Mouse (Mus musculus): ENCODE measurements around the gene Nfib. TPM values are rescaled to one million over a fixed set of nuclear protein-coding genes. Genes with fewer than 3 reads are reported as not detected.

Nfib gene
- polyA plus RNA-seq, 1 experiment from 2014 or later, result 39.8 TPM

DNA sequence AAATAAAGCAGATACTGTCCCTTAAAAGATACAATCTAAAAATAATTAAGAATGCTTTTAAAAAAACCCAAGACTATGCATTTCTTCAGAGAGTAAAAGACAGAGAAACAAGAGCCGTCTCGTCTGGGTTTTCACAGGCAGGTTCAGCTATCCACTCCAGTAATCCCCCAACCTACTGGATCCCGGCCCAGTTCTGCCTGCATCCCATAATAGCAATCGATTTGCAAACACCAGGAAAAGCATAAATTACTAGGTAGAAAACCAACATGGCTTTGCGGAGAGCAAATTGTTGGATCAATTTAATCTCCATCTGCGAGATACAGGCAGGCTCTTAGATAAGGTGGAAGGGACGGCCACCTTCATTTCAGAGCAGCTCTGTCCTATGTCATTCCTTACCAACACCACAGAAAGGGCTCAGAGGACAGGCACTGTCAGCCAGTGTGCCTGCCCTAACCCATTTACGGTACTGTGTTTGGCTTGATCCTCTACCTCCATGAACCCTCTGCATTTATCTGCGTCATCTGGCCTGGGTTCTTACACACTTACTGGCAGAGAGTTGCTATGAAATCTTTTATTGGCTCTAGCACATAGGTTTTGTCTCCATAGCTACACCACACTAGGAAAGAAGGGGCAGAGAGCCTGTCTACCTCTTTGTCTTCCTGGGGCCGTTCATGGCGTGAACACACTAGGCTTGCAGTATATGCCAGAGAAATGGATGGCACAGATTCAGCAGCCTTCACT lies 321.4 kb downstream of the Nfib start:
- ATAC-seq (ENCODE audit: low FRiP score, low read depth), result peak; percentile 47; the same call in 1 of the 2 replicates
- Histone ChIP-seq H3K9ac (replicated peaks) (no peak overlapping the region), H3K9me3 (no peaks in the 10 kb centered on the region), H3K27me3 (no peaks in the 10 kb centered on the region), H3K4me2 (replicated peaks) (no peak overlapping the region), H3K4me3 (no peak overlapping the region), H3K36me3 (no peaks in the 10 kb centered on the region), H3K27ac (replicated peaks) (peak overlapping the region; percentile 57), H3K4me1 (peaks cover 13% of the 10 kb centered on the region)
- 78% methylated on average over 11 of the region's 11 CpGs for WGBS

DNA sequence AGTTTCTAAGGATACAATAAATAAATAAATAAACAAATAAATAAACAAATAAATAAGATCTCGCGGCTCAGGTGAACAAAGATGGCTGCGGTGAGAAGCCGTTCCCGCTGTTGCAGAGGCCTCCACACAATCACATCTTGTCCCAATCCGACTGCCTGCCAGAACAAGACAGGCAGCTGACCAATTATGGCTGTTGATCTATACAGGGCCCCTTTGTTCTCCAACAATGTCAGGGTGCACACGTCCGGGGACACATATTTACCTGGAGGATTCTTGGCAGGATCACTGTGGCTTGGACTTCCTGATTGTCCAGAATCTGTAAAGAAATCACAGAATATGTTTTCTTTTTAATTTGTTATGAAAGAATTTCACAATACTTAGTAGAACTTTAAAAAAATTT lies 322.2 kb downstream of the Nfib start:
- ATAC-seq (ENCODE audit: low FRiP score, low read depth), result peak; percentile 66
- no peak overlapping the region for H3K4me3 ChIP-seq
- no peaks in the 10 kb centered on the region for H3K27me3 ChIP-seq
- H3K9ac ChIP-seq (replicated peaks), result no peak overlapping the region
- WGBS, result 77% methylated on average over 8 of the region's 8 CpGs
- H3K4me1 ChIP-seq, result peaks cover 13% of the 10 kb centered on the region
- no peaks in the 10 kb centered on the region for H3K36me3 ChIP-seq
- no peak overlapping the region for H3K27ac ChIP-seq (replicated peaks)
- no peak overlapping the region for H3K4me2 ChIP-seq (replicated peaks)
- H3K9me3 ChIP-seq, result no peaks in the 10 kb centered on the region

DNA sequence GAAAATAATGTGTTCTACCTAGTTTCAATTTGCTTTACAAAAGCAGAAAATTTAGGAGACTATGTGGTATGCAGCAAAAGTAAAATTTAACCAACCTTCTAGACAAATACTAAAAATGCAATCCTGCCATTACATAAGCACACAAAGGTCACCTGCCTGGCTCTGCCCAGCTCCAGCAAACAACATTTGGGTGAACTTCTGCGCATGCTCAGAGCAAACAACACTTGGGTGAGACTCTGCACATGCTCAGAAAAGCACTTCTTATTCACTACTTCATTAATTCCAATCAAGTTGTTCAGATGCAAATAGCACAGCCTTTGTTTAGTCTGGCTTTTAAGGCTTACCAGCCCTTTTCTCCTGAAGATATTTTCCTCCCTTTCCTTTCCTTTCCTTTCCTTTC lies 323.8 kb downstream of the Nfib start:
- Histone ChIP-seq H3K9me3 (no peaks in the 10 kb centered on the region), H3K4me1 (peaks cover 13% of the 10 kb centered on the region), H3K36me3 (no peaks in the 10 kb centered on the region), H3K27me3 (no peaks in the 10 kb centered on the region), H3K9ac (replicated peaks) (no peak overlapping the region), H3K4me3 (no peak overlapping the region), H3K27ac (replicated peaks) (no peak overlapping the region), H3K4me2 (replicated peaks) (no peak overlapping the region)
- ATAC-seq (ENCODE audit: low FRiP score, low read depth), result no peak
- WGBS, result 37% methylated on average over 1 of the region's 1 CpGs

DNA sequence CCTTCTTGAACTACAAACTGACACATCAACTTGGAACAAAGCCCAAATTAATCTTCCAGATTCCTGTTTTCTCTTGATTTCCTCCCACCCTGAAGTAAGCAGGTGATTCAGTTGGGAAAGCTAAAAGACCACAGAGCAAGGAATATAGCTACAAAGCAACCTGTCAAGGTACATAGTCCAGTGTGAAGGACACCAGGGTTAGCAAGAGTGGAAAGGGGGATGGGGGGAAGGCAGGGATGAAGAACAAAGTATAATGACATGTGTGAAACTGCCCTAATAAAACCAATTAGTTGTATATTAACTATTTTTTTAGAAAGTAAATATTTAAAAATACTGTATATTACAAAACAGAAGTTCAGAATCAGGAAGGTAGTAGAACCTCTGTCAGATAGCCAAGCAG lies 325.0 kb downstream of the Nfib start:
- peaks cover 13% of the 10 kb centered on the region for H3K4me1 ChIP-seq
- no peak overlapping the region for H3K4me2 ChIP-seq (replicated peaks)
- no peak overlapping the region for H3K9ac ChIP-seq (replicated peaks)
- no peaks in the 10 kb centered on the region for H3K9me3 ChIP-seq
- no peaks in the 10 kb centered on the region for H3K36me3 ChIP-seq
- no peak for ATAC-seq (ENCODE audit: low FRiP score, low read depth)
- H3K4me3 ChIP-seq, result no peak overlapping the region
- no peaks in the 10 kb centered on the region for H3K27me3 ChIP-seq
- no peak overlapping the region for H3K27ac ChIP-seq (replicated peaks)

DNA sequence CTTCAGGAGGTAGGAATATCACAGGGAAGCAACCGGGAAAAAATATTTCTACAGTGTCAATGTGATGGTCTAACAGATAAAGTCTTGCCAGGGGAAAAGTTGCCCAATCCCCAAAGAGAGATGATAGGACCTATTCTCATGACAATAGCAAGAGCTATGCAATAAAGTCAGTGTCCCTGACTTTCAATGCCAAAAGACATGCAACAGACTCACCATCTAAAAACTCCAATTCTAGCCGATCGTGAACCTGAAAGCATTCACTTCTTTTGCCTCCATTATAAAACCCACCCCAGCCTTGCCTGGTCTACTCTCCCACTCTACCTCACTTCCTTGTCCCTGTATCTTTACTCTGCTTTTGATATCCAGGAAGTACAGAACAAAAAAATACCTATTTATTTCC lies 327.5 kb downstream of the Nfib start:
- WGBS, result 95% methylated on average over 3 of the region's 3 CpGs
- Histone ChIP-seq H3K4me1 (no peaks in the 10 kb centered on the region), H3K4me3 (no peak overlapping the region), H3K9ac (replicated peaks) (no peak overlapping the region), H3K36me3 (no peaks in the 10 kb centered on the region), H3K27ac (replicated peaks) (no peak overlapping the region), H3K4me2 (replicated peaks) (no peak overlapping the region), H3K9me3 (no peaks in the 10 kb centered on the region), H3K27me3 (no peaks in the 10 kb centered on the region)
- no peak for ATAC-seq (ENCODE audit: low FRiP score, low read depth)

DNA sequence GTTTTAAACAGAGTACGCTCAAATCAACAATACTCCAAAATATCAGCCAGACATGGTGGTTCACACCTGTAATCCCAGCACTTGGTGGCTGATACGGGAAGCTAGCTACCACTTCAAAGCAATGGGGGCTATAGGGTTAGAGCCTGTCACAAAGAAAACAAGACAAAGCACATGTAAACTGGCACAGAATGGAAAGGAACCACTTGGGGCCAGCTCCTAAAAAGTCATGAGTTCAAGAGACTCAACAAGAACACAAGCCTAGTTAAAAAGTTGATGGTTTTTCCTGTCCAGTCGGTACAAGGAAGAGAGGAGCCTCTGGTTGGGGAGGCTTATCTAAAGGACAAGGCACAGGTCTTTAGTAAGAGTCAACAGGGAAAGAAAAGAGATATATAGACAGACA lies 327.9 kb downstream of the Nfib start:
- ATAC-seq (ENCODE audit: low FRiP score, low read depth), result no peak
- Histone ChIP-seq H3K9ac (replicated peaks) (no peak overlapping the region), H3K4me2 (replicated peaks) (no peak overlapping the region), H3K27me3 (no peaks in the 10 kb centered on the region), H3K36me3 (no peaks in the 10 kb centered on the region), H3K9me3 (no peaks in the 10 kb centered on the region), H3K27ac (replicated peaks) (no peak overlapping the region), H3K4me3 (no peak overlapping the region), H3K4me1 (no peaks in the 10 kb centered on the region)
- 86% methylated on average over 3 of the region's 3 CpGs for WGBS

DNA sequence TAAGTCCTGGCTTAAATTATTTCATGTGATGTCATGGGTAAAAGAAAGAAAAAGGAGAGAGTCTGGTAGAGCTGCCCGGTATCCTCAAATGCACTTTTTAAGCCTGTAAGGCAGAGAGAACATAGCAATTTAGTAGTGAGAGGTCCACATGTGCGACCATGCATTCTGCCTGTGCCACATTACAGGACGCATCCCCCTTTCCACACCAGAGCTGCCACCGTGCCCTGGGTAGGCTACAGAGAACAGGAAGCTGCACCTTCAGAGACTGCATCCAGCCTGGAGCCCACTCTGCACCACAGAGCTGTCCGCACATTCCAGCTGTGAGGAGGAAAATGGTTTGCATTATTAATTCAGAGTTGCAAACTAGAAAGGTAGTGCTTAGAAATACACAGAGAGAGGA lies 331.0 kb downstream of the Nfib start:
- H3K27ac ChIP-seq (replicated peaks), result no peak overlapping the region
- H3K9ac ChIP-seq (replicated peaks), result no peak overlapping the region
- no peak overlapping the region for H3K4me3 ChIP-seq
- no peaks in the 10 kb centered on the region for H3K4me1 ChIP-seq
- H3K4me2 ChIP-seq (replicated peaks), result no peak overlapping the region
- H3K9me3 ChIP-seq, result no peaks in the 10 kb centered on the region
- no peak for ATAC-seq (ENCODE audit: low FRiP score, low read depth)
- H3K36me3 ChIP-seq, result 0 out of 2 replicates have a peak, but pooled peaks cover 4% of the 10 kb centered on the region
- 76% methylated on average over 5 of the region's 5 CpGs for WGBS
- no peaks in the 10 kb centered on the region for H3K27me3 ChIP-seq

DNA sequence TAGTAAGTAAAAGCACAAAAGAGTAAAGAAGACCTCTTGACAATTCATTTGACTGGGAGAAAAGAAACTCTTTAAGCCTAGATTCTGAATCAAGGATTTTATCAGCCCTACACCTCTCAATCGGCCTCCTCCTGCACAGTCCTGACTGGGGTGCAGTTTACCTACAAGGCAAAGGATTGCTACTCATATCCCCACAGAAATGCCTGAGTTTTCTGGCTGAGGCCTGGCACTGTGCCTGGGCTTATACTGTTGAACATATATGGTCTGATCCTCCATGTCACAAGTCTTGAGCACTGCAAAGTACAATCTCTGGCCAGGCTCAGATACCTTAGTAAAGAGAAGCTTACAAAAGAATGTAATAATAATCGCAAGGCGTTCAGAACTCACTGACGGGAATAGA lies 333.3 kb downstream of the Nfib start:
- Histone ChIP-seq H3K36me3 (0 out of 2 replicates have a peak, but pooled peaks cover 4% of the 10 kb centered on the region), H3K4me1 (no peaks in the 10 kb centered on the region), H3K4me3 (no peak overlapping the region), H3K9me3 (no peaks in the 10 kb centered on the region), H3K4me2 (replicated peaks) (no peak overlapping the region), H3K27me3 (no peaks in the 10 kb centered on the region), H3K9ac (replicated peaks) (no peak overlapping the region), H3K27ac (replicated peaks) (no peak overlapping the region)
- WGBS, result 97% methylated on average over 4 of the region's 4 CpGs
- ATAC-seq (ENCODE audit: low FRiP score, low read depth), result no peak

DNA sequence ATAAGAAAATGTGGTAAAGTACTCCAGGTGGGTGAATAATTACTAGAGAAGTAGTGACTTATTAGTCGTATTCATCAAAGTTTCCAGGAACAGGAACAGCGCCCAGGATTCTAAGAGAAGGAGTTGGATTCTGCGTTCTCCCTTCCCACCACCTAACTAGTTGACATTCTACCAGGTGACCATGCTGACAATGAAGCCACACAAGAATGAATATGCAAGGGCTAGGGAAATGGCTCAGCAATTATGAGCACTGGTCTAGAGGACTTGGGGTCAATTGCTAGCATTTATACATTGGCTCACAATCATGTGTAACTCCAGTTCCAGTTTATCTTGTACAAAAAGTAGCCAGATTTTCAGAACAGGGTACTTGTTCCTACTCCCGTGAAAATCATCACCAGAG lies 334.1 kb downstream of the Nfib start:
- no peaks in the 10 kb centered on the region for H3K27me3 ChIP-seq
- no peak overlapping the region for H3K9ac ChIP-seq (replicated peaks)
- H3K4me3 ChIP-seq, result no peak overlapping the region
- H3K27ac ChIP-seq (replicated peaks), result no peak overlapping the region
- WGBS, result 95% methylated on average over 4 of the region's 4 CpGs
- ATAC-seq (ENCODE audit: low FRiP score, low read depth), result no peak
- no peaks in the 10 kb centered on the region for H3K4me1 ChIP-seq
- H3K4me2 ChIP-seq (replicated peaks), result no peak overlapping the region
- H3K36me3 ChIP-seq, result 0 out of 2 replicates have a peak, but pooled peaks cover 4% of the 10 kb centered on the region
- no peaks in the 10 kb centered on the region for H3K9me3 ChIP-seq

DNA sequence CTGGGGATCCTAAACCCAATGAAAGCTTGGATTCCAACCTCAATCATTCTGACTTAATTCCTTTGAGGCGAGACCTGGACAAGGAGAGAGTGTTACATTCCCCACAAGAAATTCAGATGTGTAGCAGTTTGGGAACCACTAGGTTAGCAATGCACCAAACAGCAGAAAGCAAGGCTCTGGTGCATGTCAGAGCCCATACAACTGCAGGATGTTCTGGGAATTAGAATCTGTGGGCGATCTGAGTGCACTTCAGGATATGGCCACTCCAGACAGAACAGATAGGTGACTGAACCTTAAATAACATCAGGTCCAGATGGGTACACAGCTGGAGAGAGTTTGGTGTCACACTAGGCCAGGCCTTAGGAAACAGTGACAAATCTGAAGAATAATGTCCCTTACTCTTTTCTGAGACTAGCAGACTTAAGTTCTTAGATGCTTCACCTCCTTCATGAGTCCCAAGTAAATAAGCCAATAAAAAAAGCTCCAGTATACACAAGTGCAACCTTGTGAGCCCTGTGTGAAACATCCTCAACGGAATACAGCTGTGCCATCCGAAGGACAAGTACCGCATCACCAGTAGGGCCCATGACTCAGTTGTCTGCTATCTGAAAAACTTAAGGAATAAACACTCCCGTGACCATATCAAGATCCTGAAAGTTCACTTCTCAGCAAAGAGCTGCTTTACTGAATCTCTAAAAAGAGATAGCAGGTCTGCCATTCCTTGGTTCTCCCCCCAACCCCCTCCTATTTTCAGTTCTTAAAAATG lies 336.4 kb downstream of the Nfib start:
- Histone ChIP-seq H3K27me3 (no peaks in the 10 kb centered on the region), H3K4me1 (no peaks in the 10 kb centered on the region), H3K4me3 (no peak overlapping the region), H3K4me2 (replicated peaks) (no peak overlapping the region), H3K27ac (replicated peaks) (no peak overlapping the region), H3K9me3 (no peaks in the 10 kb centered on the region), H3K9ac (replicated peaks) (no peak overlapping the region), H3K36me3 (0 out of 2 replicates have a peak, but pooled peaks cover 4% of the 10 kb centered on the region)
- ATAC-seq (ENCODE audit: low FRiP score, low read depth), result no peak
- WGBS, result 92% methylated on average over 6 of the region's 6 CpGs

DNA sequence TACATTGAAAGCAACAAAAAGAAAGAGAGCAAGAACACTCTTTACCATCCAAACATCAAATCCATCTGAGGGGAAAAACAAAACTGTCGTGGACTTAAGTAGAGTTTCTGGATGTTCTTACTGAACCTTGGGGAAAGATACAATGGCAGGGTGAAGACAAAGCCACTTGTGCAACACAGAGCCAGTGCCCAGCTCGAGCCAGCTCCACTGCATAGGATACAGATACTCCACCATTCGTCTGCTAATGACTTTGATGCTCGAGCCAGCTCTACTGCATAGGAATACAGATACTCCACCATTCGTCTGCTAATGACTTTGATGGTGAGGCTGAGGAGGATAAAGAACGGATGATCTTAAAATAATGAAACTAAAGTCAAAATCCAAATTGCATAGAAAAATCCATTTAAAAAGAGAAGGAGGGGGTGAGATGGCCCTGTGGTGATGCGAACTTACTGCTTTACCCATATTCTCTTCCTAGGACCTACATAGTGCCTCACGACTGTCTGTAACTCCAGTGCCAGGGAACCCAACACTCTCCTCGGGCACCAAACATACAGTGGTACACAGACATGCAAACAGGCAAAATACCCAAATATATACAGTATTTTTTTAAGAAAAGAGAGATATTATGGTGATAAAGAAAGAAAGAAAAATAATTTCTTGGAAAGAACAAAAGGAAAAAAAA lies 337.3 kb downstream of the Nfib start:
- H3K27me3 ChIP-seq, result no peaks in the 10 kb centered on the region
- no peaks in the 10 kb centered on the region for H3K9me3 ChIP-seq
- no peak for ATAC-seq (ENCODE audit: low FRiP score, low read depth)
- H3K4me2 ChIP-seq (replicated peaks), result no peak overlapping the region
- no peak overlapping the region for H3K9ac ChIP-seq (replicated peaks)
- H3K27ac ChIP-seq (replicated peaks), result no peak overlapping the region
- WGBS, result 77% methylated on average over 9 of the region's 9 CpGs
- no peaks in the 10 kb centered on the region for H3K4me1 ChIP-seq
- H3K4me3 ChIP-seq, result no peak overlapping the region
- 0 out of 2 replicates have a peak, but pooled peaks cover 4% of the 10 kb centered on the region for H3K36me3 ChIP-seq

Data from midbrain, embryonic 12.5 days (tissue).